Mouse (Mus musculus) MEL (cell line): ENCODE data around the gene Gria3. TPM values are rescaled to one million over a fixed set of nuclear protein-coding genes. Genes with fewer than 3 reads are reported as not detected.

Source experiments
- DNase-seq: peaks from one replicate; pipeline ENCODE4 v3.0.0; 2011; ENCODE audit warnings: low read depth, low spot score
- H3K27ac ChIP-seq: 2 replicates; pipeline ENCODE4 v1.5.1; 2012; ENCODE audit warnings: low read depth, mild to moderate bottlenecking, control low read depth, low read length, moderate library complexity; ENCODE audit not compliant: control insufficient read depth
- H3K27me3 ChIP-seq, 2 experiments: fragments of 150-350 bp in 1 of 2; sonication (generic) in 1 of 2; 2 replicates each; pipeline ENCODE4 v1.6.1; 2012; ENCODE audit warnings: low read length in 2 of 2, mild to moderate bottlenecking in 2 of 2, improper control_type of control experiment in 1 of 2, moderate library complexity in 1 of 2; ENCODE audit not compliant: insufficient read depth in 2 of 2, control insufficient read depth in 1 of 2
- H3K36me3 ChIP-seq, 2 experiments: 2 replicates each; pipeline ENCODE4 v1.6.1; 2012 to 2014; ENCODE audit warnings: low read length in 2 of 2, improper control_type of control experiment in 1 of 2, inconsistent platforms in 1 of 2, mild to moderate bottlenecking in 1 of 2; ENCODE audit not compliant: insufficient read depth in 2 of 2, control insufficient read depth in 1 of 2
- H3K4me1 ChIP-seq, 2 experiments: fragments of 150-350 bp in 1 of 2; sonication (generic) in 1 of 2; 2 replicates each; pipeline ENCODE4 v1.6.1; 2012; ENCODE audit warnings: low read length in 2 of 2, improper control_type of control experiment in 1 of 2, mild to moderate bottlenecking in 1 of 2; ENCODE audit not compliant: insufficient read depth in 2 of 2, control insufficient read depth in 1 of 2
- H3K4me3 ChIP-seq, 2 experiments: fragments of 150-350 bp in 1 of 2; sonication (generic) in 1 of 2; 2 replicates each; pipeline ENCODE4 v1.5.1; 2012; ENCODE audit warnings: low read depth in 2 of 2, low read length in 2 of 2, mild to moderate bottlenecking in 2 of 2, moderate library complexity in 2 of 2, control low read depth in 1 of 2, improper control_type of control experiment in 1 of 2; ENCODE audit not compliant: control insufficient read depth in 1 of 2, insufficient read depth in 1 of 2
- H3K79me2 ChIP-seq: 2 replicates; pipeline ENCODE4 v1.6.1; 2012; ENCODE audit warnings: mild to moderate bottlenecking, low read length, moderate library complexity; ENCODE audit not compliant: control insufficient read depth, poor library complexity, insufficient read depth
- H3K9ac ChIP-seq: 2 replicates; pipeline ENCODE4 v1.6.1; 2012; ENCODE audit warnings: low read depth, mild to moderate bottlenecking, control low read depth, low read length, moderate library complexity; ENCODE audit not compliant: control insufficient read depth, poor library complexity, severe bottlenecking
- H3K9me3 ChIP-seq: fragments of 150-350 bp; sonication (generic); replicated peaks from 2 replicates; pipeline ENCODE4 v1.6.1; 2012; ENCODE audit warnings: mild to moderate bottlenecking, low read length, improper control_type of control experiment, moderate library complexity; ENCODE audit not compliant: insufficient read depth
- CHD2 ChIP-seq: IDR thresholded peaks from 2 replicates; pipeline ENCODE4 v1.6.1; 2011; ENCODE audit warnings: low read length, improper control_type of control experiment
- ETS1 ChIP-seq: IDR thresholded peaks from 2 replicates; pipeline ENCODE4 v1.6.1; 2012; ENCODE audit warnings: low read depth, mild to moderate bottlenecking, inconsistent platforms, low read length, improper control_type of control experiment, moderate library complexity
- GABPA ChIP-seq: IDR thresholded peaks from 2 replicates; pipeline ENCODE4 v1.6.1; 2012; ENCODE audit warnings: low read depth, mild to moderate bottlenecking, inconsistent platforms, low read length, improper control_type of control experiment, moderate library complexity
- JUND ChIP-seq: IDR thresholded peaks from 2 replicates; pipeline ENCODE4 v1.6.1; 2011; ENCODE audit warnings: low read depth, mild to moderate bottlenecking, improper control_type of control experiment, low read length
- KAT2A ChIP-seq: conservative IDR thresholded peaks from 2 replicates; pipeline ENCODE4 v1.6.1; 2012; ENCODE audit warnings: low read depth, low read length, improper control_type of control experiment, inconsistent platforms
- MAX ChIP-seq: IDR thresholded peaks from 2 replicates; pipeline ENCODE4 v1.6.1; 2011; ENCODE audit warnings: low read length, improper control_type of control experiment
- MAZ ChIP-seq: IDR thresholded peaks from 2 replicates; pipeline ENCODE4 v1.6.1; 2012; ENCODE audit warnings: low read depth, mild to moderate bottlenecking, inconsistent platforms, low read length, improper control_type of control experiment
- MEF2A ChIP-seq: IDR thresholded peaks from 2 replicates; pipeline ENCODE4 v1.6.1; 2014; ENCODE audit warnings: low read depth, mild to moderate bottlenecking, inconsistent platforms, low read length, improper control_type of control experiment; ENCODE audit not compliant: poor library complexity, insufficient replicate concordance, severe bottlenecking; ENCODE audit errors: extremely low read depth
- MXI1 ChIP-seq: IDR thresholded peaks from 2 replicates; pipeline ENCODE4 v1.6.1; 2011; ENCODE audit warnings: mild to moderate bottlenecking, low read depth, low read length, improper control_type of control experiment
- NELFE ChIP-seq: IDR thresholded peaks from 2 replicates; pipeline ENCODE4 v1.6.1; 2011; ENCODE audit warnings: low read depth, low read length, improper control_type of control experiment
- NRF1 ChIP-seq: IDR thresholded peaks from 2 replicates; pipeline ENCODE4 v1.6.1; 2014; ENCODE audit warnings: low read depth, mild to moderate bottlenecking, inconsistent platforms, low read length, improper control_type of control experiment, moderate library complexity; ENCODE audit not compliant: poor library complexity, insufficient read depth, severe bottlenecking
- POLR2A ChIP-seq, 2 experiments: IDR thresholded peaks; 2 replicates each; pipeline ENCODE4 v1.6.1; 2011 to 2012; ENCODE audit warnings: low read length in 2 of 2, mild to moderate bottlenecking in 2 of 2, control low read depth in 1 of 2, improper control_type of control experiment in 1 of 2, low read depth in 1 of 2, moderate library complexity in 1 of 2; ENCODE audit not compliant: control insufficient read depth in 1 of 2, insufficient read depth in 1 of 2, poor library complexity in 1 of 2
- POLR2AphosphoS5 ChIP-seq: IDR thresholded peaks from 2 replicates; pipeline ENCODE4 v1.6.1; 2012; ENCODE audit warnings: low read depth, borderline replicate concordance, mild to moderate bottlenecking, inconsistent platforms, low read length, moderate library complexity, mixed read lengths
- RCOR1 ChIP-seq: IDR thresholded peaks from 2 replicates; pipeline ENCODE4 v1.6.1; 2012; ENCODE audit warnings: low read depth, mild to moderate bottlenecking, inconsistent platforms, low read length, improper control_type of control experiment
- SIN3A ChIP-seq: IDR thresholded peaks from 2 replicates; pipeline ENCODE4 v1.6.1; 2012; ENCODE audit warnings: low read length, improper control_type of control experiment, inconsistent platforms
- SMC3 ChIP-seq: IDR thresholded peaks from 2 replicates; pipeline ENCODE4 v1.6.1; 2011; ENCODE audit warnings: low read depth, low read length, improper control_type of control experiment
- TAL1 ChIP-seq: IDR thresholded peaks from 2 replicates; pipeline ENCODE4 v1.6.1; 2012; ENCODE audit warnings: mild to moderate bottlenecking, inconsistent platforms, low read length, moderate library complexity, mixed read lengths
- UBTF ChIP-seq: IDR thresholded peaks from 2 replicates; pipeline ENCODE4 v1.6.1; 2012; ENCODE audit warnings: low read depth, mild to moderate bottlenecking, inconsistent platforms, low read length, improper control_type of control experiment, moderate library complexity, borderline replicate concordance; ENCODE audit not compliant: insufficient read depth
- USF1 ChIP-seq: IDR thresholded peaks from 2 replicates; pipeline ENCODE4 v1.6.1; 2014; ENCODE audit warnings: low read depth, mild to moderate bottlenecking, inconsistent platforms, low read length, improper control_type of control experiment, moderate library complexity
- ZC3H11A ChIP-seq: IDR thresholded peaks from 2 replicates; pipeline ENCODE4 v1.6.1; 2012; ENCODE audit warnings: low read depth, mild to moderate bottlenecking, inconsistent platforms, low read length, improper control_type of control experiment
- ZMIZ1 ChIP-seq: IDR thresholded peaks from 2 replicates; pipeline ENCODE4 v1.6.1; 2012; ENCODE audit warnings: low read depth, mild to moderate bottlenecking, inconsistent platforms, low read length, improper control_type of control experiment, moderate library complexity
- ZNF384 ChIP-seq: IDR thresholded peaks from 2 replicates; pipeline ENCODE4 v1.6.1; 2012; ENCODE audit warnings: low read depth, mild to moderate bottlenecking, inconsistent platforms, low read length, improper control_type of control experiment
- polyA plus RNA-seq, 2 experiments: library from polyadenylated mRNA; stranded (reverse) in 1 of 2; unstranded in 1 of 2; fragments of >175 nt in 1 of 2; fragments of >200 nt in 1 of 2; gene quantifications; 2 replicates each; pipeline versions ENCODE4 v1.2.1 to v1.2.4; 2012; ENCODE audit warnings: low replicate concordance in 2 of 2, low read depth in 1 of 2; ENCODE audit not compliant: insufficient read length in 2 of 2, insufficient read depth in 1 of 2, missing spikeins in 1 of 2
- total RNA-seq: library from RNA; depleted of rRNA; stranded (reverse); fragments of 300-350 nt; gene quantifications from 2 replicates; pipeline ENCODE4 v1.2.3, GENCODE M21; 2012; rRNA removed

The Gria3 gene
- total RNA-seq, result not detected in 2 replicates
- not detected for polyA plus RNA-seq

DNA sequence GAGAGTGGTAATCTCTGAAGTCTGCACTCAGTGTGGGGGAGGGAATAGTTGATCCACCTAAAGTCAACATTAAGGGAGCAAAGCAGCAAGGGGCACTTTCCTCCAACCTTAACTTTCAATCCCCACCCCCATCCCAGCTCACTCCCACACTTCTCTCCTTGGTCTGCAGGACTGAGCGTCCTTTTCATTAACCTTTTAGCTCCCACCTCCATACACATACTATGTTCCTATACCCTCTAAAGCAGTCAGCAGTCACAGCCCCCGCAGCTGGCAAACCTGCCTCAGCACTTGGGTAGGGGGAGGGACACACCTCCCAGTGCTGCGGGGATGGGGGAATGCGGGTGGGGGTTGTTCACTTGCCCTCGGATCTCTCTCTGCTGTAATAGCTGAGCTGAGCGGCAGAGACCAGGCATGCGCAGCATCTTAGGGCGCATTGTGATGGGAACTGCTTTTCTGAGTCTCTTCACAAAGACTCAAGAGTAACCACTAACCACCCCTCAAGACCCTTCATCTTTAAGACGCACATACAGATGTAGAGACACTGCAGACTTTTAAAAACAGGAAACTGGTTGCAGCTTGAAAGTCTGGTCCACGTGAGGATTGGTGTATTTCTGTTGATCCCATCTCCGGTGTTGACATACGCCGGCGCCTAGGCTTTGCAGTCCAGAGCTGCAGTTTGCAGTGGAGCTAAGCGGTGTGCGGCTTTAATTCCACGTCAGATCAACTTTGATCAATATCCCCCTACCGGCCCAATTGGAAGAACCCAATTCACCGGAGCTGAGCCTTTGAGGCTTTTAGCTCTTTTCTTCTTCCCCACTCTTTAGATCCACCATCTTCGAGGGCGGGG, at the start of gene Gria3:
TSS of gene Gria3 (plus strand) at position 797 of the 847 bp plus-strand sequence.
- Histone ChIP-seq H3K36me3 (peaks cover 0 to 3% of the 10 kb centered on the region in 2 experiments; a peak in 1 of 4 replicates), H3K4me1 (peaks cover 0 to 3% of the 10 kb centered on the region in 2 experiments; a peak in 1 of 4 replicates), H3K9me3 (no peaks in the 10 kb centered on the region), H3K79me2 (no peaks in the 10 kb centered on the region), H3K9ac (peak within 1 kb of the TSS; percentile 54), H3K27ac (no peak within 1 kb of the TSS), H3K27me3 (no peaks in the 10 kb centered on the region), H3K4me3 (peak within 1 kb of the TSS; percentile 29 to 54)
- TF ChIP-seq NRF1, result peak; percentile 40; the same call in 1 of the 2 replicates
- no peak for TF ChIP-seq KAT2A
- DNase-seq, result peak; percentile 46

DNA sequence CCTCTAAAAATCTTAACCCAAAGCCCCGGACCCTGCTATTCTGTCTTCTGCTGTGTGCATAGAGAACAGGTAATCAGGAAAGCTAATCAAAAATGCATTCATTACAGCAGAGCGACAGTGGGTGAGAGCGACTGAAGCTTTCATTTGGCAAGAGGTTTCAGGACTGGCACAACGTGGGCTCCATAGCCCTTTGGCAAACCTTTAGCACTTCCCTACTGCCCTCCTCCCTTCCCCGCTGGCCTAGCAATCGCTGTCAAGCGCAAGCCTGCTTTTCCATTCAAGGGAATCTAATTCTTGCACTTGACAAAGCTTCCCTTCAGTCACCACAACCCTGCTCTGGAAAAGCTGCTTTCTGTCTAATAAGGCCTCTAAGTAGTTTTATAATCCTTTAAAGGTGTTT, 13.6 kb upstream of the Gria3 start:
- TF ChIP-seq RCOR1 (no peak), ZNF384 (no peak), ZC3H11A (no peak), JUND (no peak), POLR2AphosphoS5 (no peak), MXI1 (no peak), GABPA (no peak), POLR2A (IDR thresholded peaks at IDR 0.05; ENCODE audit: control insufficient read depth in 1 of 2, insufficient read depth in 1 of 2, low read depth in 1 of 2, low read length in 2 of 2, poor library complexity in 1 of 2) (no peak), ZMIZ1 (no peak), MAZ (no peak), TAL1 (no peak), NELFE (no peak), CHD2 (no peak), USF1 (no peak), SIN3A (no peak), UBTF (no peak), MEF2A (no peak), ETS1 (no peak), MAX (no peak), SMC3 (no peak)
- H3K9me3 ChIP-seq, result no peaks in the 10 kb centered on the region

More for the DNA sequence above, 13.6 kb upstream of the Gria3 start:
- peaks cover 0 to 5% of the 10 kb centered on the region in 2 experiments; a peak in 3 of 4 replicates for H3K4me1 ChIP-seq
- H3K79me2 ChIP-seq, result no peaks in the 10 kb centered on the region
- peaks cover 0 to 8% of the 10 kb centered on the region in 2 experiments; a peak in 2 of 4 replicates for H3K36me3 ChIP-seq
- no peak overlapping the region for H3K9ac ChIP-seq
- H3K27ac ChIP-seq, result no peak overlapping the region
- H3K4me3 ChIP-seq, result no peak overlapping the region
- DNase-seq, result no peak
- H3K27me3 ChIP-seq, result no peaks in the 10 kb centered on the region
